Mouse (Mus musculus) lung, embryonic 16.5 days (tissue): ENCODE results near the gene H2afb3. TPM values are rescaled to one million over a fixed set of nuclear protein-coding genes. Genes with fewer than 3 reads are reported as not detected.
"Not testable (repeated sequence)": the region's sequence is repeated elsewhere in the genome, so short reads cannot be mapped to it uniquely, and the experiment has no call there.

Experiments
- ATAC-seq: fragments of 200-750 bp; cut with Nextera tagmentation; 2 replicates; pipeline ENCODE4 v1.8.0; 2017; ENCODE audit warnings: low read depth, mild to moderate bottlenecking, moderate library complexity
- H3K27ac ChIP-seq: fragments of 300-500 bp; sonication (generic); 2 replicates; pipeline ENCODE4 v1.5.1; 2014; ENCODE audit warnings: mild to moderate bottlenecking, control low read depth, low read length
- H3K27me3 ChIP-seq: fragments of 300-500 bp; sonication (generic); 2 replicates; pipeline ENCODE4 v1.6.1; 2014; ENCODE audit warnings: low read depth, low read length, mixed read lengths; ENCODE audit not compliant: control insufficient read depth, insufficient read depth
- H3K36me3 ChIP-seq: fragments of 300-500 bp; sonication (generic); 2 replicates; pipeline ENCODE4 v1.6.1; 2014; ENCODE audit warnings: low read length; ENCODE audit not compliant: control insufficient read depth, insufficient read depth
- H3K4me1 ChIP-seq: fragments of 300-500 bp; sonication (generic); replicated peaks from 2 replicates; pipeline ENCODE4 v1.6.1; 2014; ENCODE audit warnings: low read length, mixed read lengths; ENCODE audit not compliant: control insufficient read depth, insufficient read depth
- H3K4me2 ChIP-seq: fragments of 300-500 bp; sonication (generic); 2 replicates; pipeline ENCODE4 v1.6.1; 2014; ENCODE audit warnings: low read depth, low read length, control low read depth
- H3K4me3 ChIP-seq: fragments of 300-500 bp; sonication (generic); 2 replicates; pipeline ENCODE4 v1.5.1; 2014; ENCODE audit warnings: mild to moderate bottlenecking, low read length, control low read depth
- H3K9ac ChIP-seq: fragments of 300-500 bp; sonication (generic); 2 replicates; pipeline ENCODE4 v1.6.1; 2014; ENCODE audit warnings: low read length, control low read depth
- H3K9me3 ChIP-seq: fragments of 300-500 bp; sonication (generic); 2 replicates; pipeline ENCODE4 v1.6.1; 2016; ENCODE audit warnings: low read length; ENCODE audit not compliant: control insufficient read depth
- WGBS: fragments of 180-500 bp; shearing (Covaris S2); extraction: QIAGEN DNeasy Blood & Tissue Kit; methylation state at CpG from one replicate; pipeline ENCODE4 v1.1.7; 2014; 5-methylcytosine and 5-hydroxymethylcytosine counted together
- polyA plus RNA-seq: library from polyadenylated mRNA; unstranded; fragments of >200 nt; fragmentation: Nextera tagmentation; extraction: Ambion mirVana; gene quantifications from 2 replicates; pipeline ENCODE4 v1.2.1, GENCODE M21; 2015

H2afb3 gene
- polyA plus RNA-seq: not detected in 2 replicates

DNA sequence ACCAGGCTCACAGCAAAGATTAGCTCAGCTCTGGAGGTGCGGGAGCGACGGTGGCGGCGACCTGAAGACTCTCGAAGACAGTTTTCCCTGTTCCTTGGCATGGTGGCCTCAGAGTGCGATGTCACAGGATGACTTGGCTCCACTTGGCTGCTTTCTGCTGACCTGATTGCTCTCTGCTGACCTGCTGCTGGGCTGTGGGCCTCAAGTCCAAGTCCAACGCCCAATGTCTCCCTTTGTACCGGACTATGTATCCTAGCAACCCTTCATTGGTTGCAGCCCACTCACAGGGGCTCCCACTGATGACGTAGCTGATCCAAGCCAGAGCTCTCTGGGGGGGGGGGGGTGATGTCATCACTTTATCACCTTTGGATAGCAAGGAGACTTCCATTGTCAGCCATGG lies at the start of gene H2afb3:
Gene H2afb3 (minus strand): TSS at position 101 of the 400 bp plus-strand sequence.
- H3K4me3 ChIP-seq, H3K4me1 ChIP-seq, H3K4me2 ChIP-seq, ATAC-seq, H3K36me3 ChIP-seq, H3K9ac ChIP-seq, H3K9me3 ChIP-seq, H3K27me3 ChIP-seq, H3K27ac ChIP-seq: not testable (repeated sequence)
- WGBS: 84% methylated on average over 6 of the region's 10 CpGs

GRCm38 (mm10) chrX:120301469-120302175 lies 11.3 kb downstream of the H2afb3 start:
- no peaks in the 10 kb centered on the region for H3K9me3 ChIP-seq
- 38% methylated on average over 2 of the region's 2 CpGs for WGBS

GRCm38 (mm10) chrX:120292832-120293750 lies 19.8 kb downstream of the H2afb3 start:
- Histone ChIP-seq H3K4me3 (peak overlapping the region; percentile 56), H3K9ac (peak overlapping the region; percentile 56; the same call in 1 of the 2 replicates), H3K4me2 (peak overlapping the region; percentile 61), H3K36me3 (no peaks in the 10 kb centered on the region), H3K4me1 (no peaks in the 10 kb centered on the region), H3K9me3 (no peaks in the 10 kb centered on the region), H3K27ac (no peak overlapping the region), H3K27me3 (peaks cover 9% of the 10 kb centered on the region)
- peak; percentile 37; the same call in 1 of the 2 replicates for ATAC-seq
- 5% methylated on average over 35 of the region's 46 CpGs for WGBS

More at GRCm38 (mm10) chrX:120301469-120302175, 11.3 kb downstream of the H2afb3 start:
- no peaks in the 10 kb centered on the region for H3K36me3 ChIP-seq
- H3K4me1 ChIP-seq: no peaks in the 10 kb centered on the region
- ATAC-seq: no peak
- H3K27me3 ChIP-seq: no peaks in the 10 kb centered on the region
- no peak overlapping the region for H3K9ac ChIP-seq
- H3K4me3 ChIP-seq: no peak overlapping the region
- no peak overlapping the region for H3K27ac ChIP-seq
- H3K4me2 ChIP-seq: no peak overlapping the region

DNA sequence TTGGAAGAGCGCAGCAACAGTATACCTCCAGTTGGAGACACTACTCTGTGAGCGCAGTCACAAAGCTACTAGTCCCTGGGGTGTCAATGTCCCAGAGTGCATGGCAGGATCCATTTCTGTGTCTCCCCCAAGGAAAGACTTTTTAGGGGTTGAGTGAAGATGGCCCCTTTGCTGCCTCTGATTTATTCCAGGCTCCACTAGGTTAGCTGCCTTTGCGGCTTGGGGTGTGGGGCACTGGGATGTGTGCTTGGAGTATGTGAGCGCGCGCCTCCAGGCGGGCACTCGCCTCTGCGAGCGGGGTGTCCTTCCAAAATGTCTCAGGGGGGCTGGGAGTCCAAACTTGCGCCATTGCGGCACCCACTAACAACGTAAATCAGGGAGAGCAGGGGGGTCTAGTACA lies 21.2 kb downstream of the H2afb3 start:
- Histone ChIP-seq H3K27me3 (peaks cover 9% of the 10 kb centered on the region), H3K9me3 (no peaks in the 10 kb centered on the region), H3K27ac (no peak overlapping the region), H3K4me2 (peak overlapping the region; percentile 61), H3K9ac (no peak overlapping the region), H3K4me1 (no peaks in the 10 kb centered on the region), H3K4me3 (peak overlapping the region; percentile 49), H3K36me3 (no peaks in the 10 kb centered on the region)
- WGBS: 9% methylated on average over 13 of the region's 13 CpGs
- no peak for ATAC-seq

DNA sequence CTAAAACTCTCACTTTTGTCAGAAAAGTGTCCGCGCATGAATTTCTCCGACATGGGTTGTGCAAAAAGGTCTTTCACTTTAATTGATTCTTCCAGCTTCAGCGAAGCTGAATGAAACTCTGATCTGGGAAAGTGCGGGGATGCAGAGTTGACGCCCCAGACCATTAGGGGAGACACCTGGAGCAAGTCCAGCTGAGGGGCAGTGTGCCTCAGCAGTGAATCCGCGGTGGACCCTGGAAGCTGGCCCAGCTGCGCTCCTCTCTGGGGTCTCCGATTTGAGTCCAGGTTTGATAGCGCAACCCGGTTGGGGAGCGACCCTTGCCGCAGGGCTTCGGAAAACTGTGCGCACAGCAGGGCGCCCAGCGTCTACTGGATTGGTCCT lies 22.0 kb downstream of the H2afb3 start:
- H3K9me3 ChIP-seq: no peaks in the 10 kb centered on the region
- H3K9ac ChIP-seq: peak overlapping the region; percentile 49; the same call in 1 of the 2 replicates
- peak overlapping the region; percentile 61 for H3K4me2 ChIP-seq
- peaks cover 9% of the 10 kb centered on the region for H3K27me3 ChIP-seq
- 5% methylated on average over 18 of the region's 18 CpGs for WGBS
- H3K27ac ChIP-seq: no peak overlapping the region
- peak overlapping the region; percentile 49 for H3K4me3 ChIP-seq
- no peaks in the 10 kb centered on the region for H3K4me1 ChIP-seq
- no peak for ATAC-seq
- H3K36me3 ChIP-seq: no peaks in the 10 kb centered on the region

DNA sequence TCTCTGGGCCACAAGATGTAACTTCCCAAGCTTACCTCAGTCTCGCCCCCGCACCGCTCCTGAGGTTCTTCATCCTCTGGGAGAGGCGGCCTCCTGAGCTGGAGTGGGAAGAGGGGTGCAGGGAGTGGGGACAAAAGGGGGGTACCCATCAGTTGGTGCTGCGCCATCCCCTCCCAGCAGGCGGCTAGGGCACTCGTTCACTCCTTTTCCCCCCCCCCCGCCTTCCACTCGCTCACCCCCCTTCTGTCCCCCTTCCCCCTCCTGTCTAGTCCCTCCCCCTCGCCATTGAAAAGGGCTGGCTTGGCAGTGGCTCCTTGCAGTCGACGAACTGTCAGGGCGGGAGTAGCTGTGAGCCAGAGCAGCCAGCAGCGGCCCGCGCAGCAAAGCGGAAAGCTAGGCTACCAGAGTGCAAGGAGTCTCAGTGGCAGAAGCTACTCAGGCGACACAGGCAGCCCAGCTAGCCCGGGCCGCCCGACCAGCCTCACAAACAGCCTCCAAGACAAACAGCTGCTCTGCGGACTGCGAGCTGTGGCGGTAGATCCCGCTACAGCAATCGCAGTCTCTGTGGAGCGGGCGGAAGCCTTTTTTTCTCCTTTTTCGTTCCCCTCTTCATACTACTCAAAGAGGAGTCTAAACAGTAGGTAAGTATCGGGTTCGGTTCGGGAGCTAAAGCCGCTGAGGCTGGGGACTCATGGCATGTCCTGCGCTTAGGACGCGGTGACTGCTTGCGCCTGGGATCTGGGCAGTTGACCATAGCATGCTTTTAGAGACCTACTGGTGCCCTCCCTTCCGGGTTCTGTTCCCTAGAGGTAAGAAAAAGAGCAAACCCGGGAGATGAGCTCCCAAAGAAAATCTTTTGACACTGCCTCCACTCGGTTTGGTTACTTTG lies 22.6 kb downstream of the H2afb3 start, which contains the start of gene Pcdh11x:
Gene Pcdh11x (plus strand): TSS at position 249 of the 889 bp plus-strand sequence.
- peak within 1 kb of the TSS; percentile 61 for H3K4me2 ChIP-seq
- peak; percentile 93 for ATAC-seq
- no peaks in the 10 kb centered on the region for H3K4me1 ChIP-seq
- 7% methylated on average over 31 of the region's 40 CpGs for WGBS
- H3K9ac ChIP-seq: peak within 1 kb of the TSS; percentile 49
- H3K9me3 ChIP-seq: no peaks in the 10 kb centered on the region
- H3K4me3 ChIP-seq: peak within 1 kb of the TSS; percentile 49
- no peaks in the 10 kb centered on the region for H3K36me3 ChIP-seq
- no peak within 1 kb of the TSS for H3K27ac ChIP-seq
- peaks cover 9% of the 10 kb centered on the region for H3K27me3 ChIP-seq

DNA sequence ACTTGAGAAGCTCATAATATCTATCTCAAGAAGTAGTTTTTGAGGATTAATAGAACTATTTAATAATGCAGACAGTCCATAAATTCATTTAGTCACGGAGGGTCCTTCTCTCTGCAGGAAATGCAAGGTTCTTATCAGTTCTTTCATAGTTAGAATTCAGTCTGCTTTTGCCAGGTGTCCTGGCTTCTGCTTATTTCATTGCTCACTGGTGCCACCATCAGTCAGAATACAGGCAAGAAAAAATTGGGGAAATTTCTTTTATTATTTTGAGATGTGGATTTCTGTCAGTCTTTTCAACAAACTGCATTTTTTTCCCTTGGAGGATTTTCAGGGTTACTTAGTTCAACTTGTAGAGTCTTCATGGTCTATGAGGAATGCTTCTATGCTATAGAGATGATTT lies 25.4 kb downstream of the H2afb3 start:
- no peak overlapping the region for H3K4me3 ChIP-seq
- no peak for ATAC-seq
- H3K4me2 ChIP-seq: no peak overlapping the region
- H3K9ac ChIP-seq: no peak overlapping the region
- no peaks in the 10 kb centered on the region for H3K4me1 ChIP-seq
- H3K27me3 ChIP-seq: peaks cover 9% of the 10 kb centered on the region
- no peak overlapping the region for H3K27ac ChIP-seq
- no peaks in the 10 kb centered on the region for H3K9me3 ChIP-seq
- no peaks in the 10 kb centered on the region for H3K36me3 ChIP-seq
- WGBS: 3% methylated on average over 1 of the region's 1 CpGs

- H3K4me3 ChIP-seq: no peak overlapping the region
- no peak overlapping the region for H3K4me2 ChIP-seq
- no peaks in the 10 kb centered on the region; the same call in 1 of the 2 replicates for H3K27me3 ChIP-seq
- H3K9ac ChIP-seq: no peak overlapping the region
- no peaks in the 10 kb centered on the region for H3K4me1 ChIP-seq
- no peaks in the 10 kb centered on the region for H3K9me3 ChIP-seq
- no peak for ATAC-seq
- no peaks in the 10 kb centered on the region for H3K36me3 ChIP-seq
- no peak overlapping the region for H3K27ac ChIP-seq
These were observed 27.4 kb downstream of the H2afb3 start for GRCm38 (mm10) chrX:120285522-120285921.
